Mouse (Mus musculus) liver, embryonic 11.5 days (tissue): ENCODE results near the gene Rpl37. TPM values are rescaled to one million over a fixed set of nuclear protein-coding genes. Genes with fewer than 3 reads are reported as not detected.
A peak's percentile ranks its signal among the peaks of the same experiment; 100 is the strongest.

Experiments used
- ATAC-seq: fragments of 200-750 bp; cut with Nextera tagmentation; replicated peaks from 2 replicates; pipeline ENCODE4 v1.8.0; 2017; ENCODE audit warnings: moderate number of reproducible peaks, mild to moderate bottlenecking, moderate TSS enrichment, moderate library complexity; ENCODE audit not compliant: low FRiP score
- DNase-seq: peaks from one replicate; pipeline ENCODE4 v3.0.0-alpha.2; 2017; ENCODE audit warnings: low spot score
- H3K27ac ChIP-seq: fragments of 300-500 bp; sonication (generic); 2 replicates; pipeline ENCODE4 v1.5.1; 2014; ENCODE audit warnings: mild to moderate bottlenecking, low read depth, low read length, control low read depth
- H3K27me3 ChIP-seq: fragments of 300-500 bp; sonication (generic); replicated peaks from 2 replicates; pipeline ENCODE4 v1.6.1; 2014; ENCODE audit warnings: low read length, mixed read lengths; ENCODE audit not compliant: control insufficient read depth, insufficient read depth
- H3K36me3 ChIP-seq: fragments of 300-500 bp; sonication (generic); 2 replicates; pipeline ENCODE4 v1.6.1; 2014; ENCODE audit warnings: mild to moderate bottlenecking, low read length, moderate library complexity, mixed read lengths; ENCODE audit not compliant: control insufficient read depth, insufficient read depth
- H3K4me1 ChIP-seq: fragments of 300-500 bp; sonication (generic); replicated peaks from 2 replicates; pipeline ENCODE4 v1.6.1; 2014; ENCODE audit warnings: low read length, mixed read lengths; ENCODE audit not compliant: control insufficient read depth, insufficient read depth
- H3K4me2 ChIP-seq: fragments of 300-500 bp; sonication (generic); 2 replicates; pipeline ENCODE4 v1.6.1; 2014; ENCODE audit warnings: mild to moderate bottlenecking, control low read depth, moderate library complexity
- H3K4me3 ChIP-seq: fragments of 300-500 bp; sonication (generic); 2 replicates; pipeline ENCODE4 v1.5.1; 2014; ENCODE audit warnings: low read depth, low read length, control low read depth
- H3K9ac ChIP-seq: fragments of 300-500 bp; sonication (generic); 2 replicates; pipeline ENCODE4 v1.6.1; 2014; ENCODE audit warnings: low read depth, low read length, control low read depth
- H3K9me3 ChIP-seq: fragments of 300-500 bp; sonication (generic); 2 replicates; pipeline ENCODE4 v1.6.1; 2016; ENCODE audit warnings: low read length, inconsistent platforms, mixed read lengths; ENCODE audit not compliant: control insufficient read depth
- WGBS: fragments of 180-500 bp; shearing (Covaris S2); extraction: QIAGEN DNeasy Blood & Tissue Kit; methylation state at CpG from one replicate; pipeline ENCODE4 v1.1.7; 2014; 5-methylcytosine and 5-hydroxymethylcytosine counted together
- polyA plus RNA-seq: library from polyadenylated mRNA; unstranded; fragments of >200 nt; fragmentation: Nextera tagmentation; extraction: Ambion mirVana; gene quantifications from 2 replicates; pipeline ENCODE4 v1.2.1, GENCODE M21; 2014

Rpl37 gene
- 728 and 826 TPM in 2 replicates for polyA plus RNA-seq

- peak; percentile 95 for ATAC-seq
- H3K9ac ChIP-seq: peak within 1 kb of the TSS; percentile 98
- under 1% methylated on average over 55 of the region's 55 CpGs for WGBS
- H3K9me3 ChIP-seq: no peaks in the 10 kb centered on the region
- no peaks in the 10 kb centered on the region for H3K27me3 ChIP-seq
- peak; percentile 99 for DNase-seq
- H3K27ac ChIP-seq: peak within 1 kb of the TSS; percentile 91
- H3K4me3 ChIP-seq: peak within 1 kb of the TSS; percentile 84
- H3K36me3 ChIP-seq: peaks cover 31% of the 10 kb centered on the region
- peak within 1 kb of the TSS; percentile 96 for H3K4me2 ChIP-seq
- H3K4me1 ChIP-seq: peaks cover 32% of the 10 kb centered on the region
Measured at GRCm38 (mm10) chr15:5116270-5117030, at the start of gene Rpl37. Gene Rpl37, plus strand, starts transcription at chr15:5116645.

GRCm38 (mm10) chr15:5068801-5069518 is 47.5 kb upstream of the Rpl37 start:
- no peak overlapping the region for H3K4me3 ChIP-seq

DNA sequence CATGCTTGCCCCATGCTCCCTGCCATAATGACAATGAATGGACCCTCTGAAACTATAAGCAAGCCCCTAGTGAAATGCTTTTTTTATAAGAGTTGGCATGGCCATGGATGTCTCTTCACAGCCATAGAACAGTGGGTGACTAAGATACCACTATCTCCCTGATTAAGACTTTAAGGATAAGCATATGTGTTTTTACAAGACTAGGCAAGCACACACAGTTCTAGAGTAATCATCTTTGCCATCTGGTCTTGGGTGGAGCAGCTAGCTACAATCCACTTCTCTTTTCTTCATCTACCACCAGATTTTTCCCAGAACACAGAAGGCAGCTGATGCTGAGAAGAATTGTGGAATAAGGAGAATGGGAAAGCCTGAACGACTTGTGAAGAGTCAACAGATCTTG is 35.2 kb upstream of the Rpl37 start:
- WGBS: 48% methylated on average over 1 of the region's 1 CpGs
- ATAC-seq (no peak), DNase-seq (no peak)
- Histone ChIP-seq H3K4me1 (no peaks in the 10 kb centered on the region), H3K36me3 (no peaks in the 10 kb centered on the region), H3K4me3 (no peak overlapping the region), H3K4me2 (no peak overlapping the region), H3K9me3 (no peaks in the 10 kb centered on the region), H3K27ac (no peak overlapping the region), H3K9ac (no peak overlapping the region), H3K27me3 (no peaks in the 10 kb centered on the region)

More at GRCm38 (mm10) chr15:5068801-5069518, 47.5 kb upstream of the Rpl37 start:
- no peak overlapping the region for H3K27ac ChIP-seq
- H3K9me3 ChIP-seq: no peaks in the 10 kb centered on the region
- no peaks in the 10 kb centered on the region for H3K27me3 ChIP-seq
- DNase-seq (no peak), ATAC-seq (no peak)
- WGBS: 57% methylated on average over 15 of the region's 15 CpGs
- H3K36me3 ChIP-seq: no peaks in the 10 kb centered on the region
- no peaks in the 10 kb centered on the region for H3K4me1 ChIP-seq
- no peak overlapping the region for H3K4me2 ChIP-seq
- no peak overlapping the region for H3K9ac ChIP-seq

GRCm38 (mm10) chr15:5086162-5086561 is 30.3 kb upstream of the Rpl37 start:
- H3K9me3 ChIP-seq: no peaks in the 10 kb centered on the region
- H3K27me3 ChIP-seq: no peaks in the 10 kb centered on the region
- H3K9ac ChIP-seq: no peak overlapping the region
- DNase-seq: no peak
- no peak for ATAC-seq
- no peak overlapping the region for H3K4me2 ChIP-seq
- H3K36me3 ChIP-seq: no peaks in the 10 kb centered on the region
- no peak overlapping the region for H3K4me3 ChIP-seq
- WGBS: 13% methylated on average over 2 of the region's 2 CpGs
- H3K27ac ChIP-seq: no peak overlapping the region
- no peaks in the 10 kb centered on the region for H3K4me1 ChIP-seq

- Histone ChIP-seq H3K36me3 (no peaks in the 10 kb centered on the region), H3K27me3 (no peaks in the 10 kb centered on the region), H3K4me3 (no peak overlapping the region), H3K9me3 (no peaks in the 10 kb centered on the region), H3K4me1 (no peaks in the 10 kb centered on the region), H3K27ac (no peak overlapping the region), H3K4me2 (no peak overlapping the region), H3K9ac (no peak overlapping the region)
- no peak for ATAC-seq
- no peak for DNase-seq
- 69% methylated on average over 7 of the region's 7 CpGs for WGBS
Measured at GRCm38 (mm10) chr15:5088850-5089608, 27.4 kb upstream of the Rpl37 start.

GRCm38 (mm10) chr15:5090131-5090530 is 26.3 kb upstream of the Rpl37 start:
- Histone ChIP-seq H3K4me2 (no peak overlapping the region), H3K9ac (no peak overlapping the region), H3K4me1 (no peaks in the 10 kb centered on the region), H3K27ac (no peak overlapping the region), H3K27me3 (no peaks in the 10 kb centered on the region), H3K9me3 (no peaks in the 10 kb centered on the region), H3K36me3 (no peaks in the 10 kb centered on the region), H3K4me3 (no peak overlapping the region)
- no peak for DNase-seq
- 88% methylated on average over 10 of the region's 10 CpGs for WGBS
- ATAC-seq: no peak

DNA sequence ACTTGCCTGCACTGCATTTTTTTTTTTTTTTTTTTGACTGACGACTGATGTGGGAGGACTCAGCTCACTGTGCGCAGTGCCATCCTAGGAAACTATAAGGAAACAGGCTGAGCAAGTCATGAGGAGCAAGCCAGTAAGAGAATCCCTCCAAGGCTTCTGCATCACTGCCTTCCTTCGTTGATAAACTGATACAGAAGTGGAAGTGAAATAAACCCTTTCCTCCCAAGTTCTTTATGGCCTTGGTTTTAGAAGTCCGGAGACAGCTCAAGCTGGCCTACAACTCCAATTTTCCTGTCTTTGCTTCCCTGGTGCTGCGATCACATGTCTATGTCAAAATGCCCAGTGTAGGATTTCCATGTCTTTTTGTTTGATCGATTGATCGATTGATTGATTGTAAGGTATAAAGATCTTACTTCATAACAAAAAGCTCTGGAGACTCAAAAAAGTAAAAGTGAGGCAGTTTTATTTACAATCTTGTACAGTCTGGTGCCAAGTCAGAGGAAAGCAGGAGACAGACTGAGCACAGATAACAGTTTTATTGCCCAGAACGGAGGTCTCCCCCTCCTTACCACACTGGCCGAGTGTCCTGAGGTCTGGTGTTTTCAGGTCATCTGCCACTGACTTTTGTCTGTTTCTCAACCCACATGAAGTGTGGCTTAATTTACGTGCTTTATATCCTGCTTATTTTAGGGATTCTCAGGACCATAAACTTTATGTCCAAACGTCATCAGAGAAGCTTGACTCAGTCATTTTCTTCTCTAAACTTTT is 20.7 kb upstream of the Rpl37 start:
- Histone ChIP-seq H3K27ac (no peak overlapping the region), H3K36me3 (no peaks in the 10 kb centered on the region), H3K9ac (no peak overlapping the region), H3K4me3 (no peak overlapping the region), H3K27me3 (no peaks in the 10 kb centered on the region), H3K4me2 (no peak overlapping the region), H3K4me1 (no peaks in the 10 kb centered on the region), H3K9me3 (no peaks in the 10 kb centered on the region)
- WGBS: 75% methylated on average over 11 of the region's 11 CpGs
- ATAC-seq: no peak
- no peak for DNase-seq

DNA sequence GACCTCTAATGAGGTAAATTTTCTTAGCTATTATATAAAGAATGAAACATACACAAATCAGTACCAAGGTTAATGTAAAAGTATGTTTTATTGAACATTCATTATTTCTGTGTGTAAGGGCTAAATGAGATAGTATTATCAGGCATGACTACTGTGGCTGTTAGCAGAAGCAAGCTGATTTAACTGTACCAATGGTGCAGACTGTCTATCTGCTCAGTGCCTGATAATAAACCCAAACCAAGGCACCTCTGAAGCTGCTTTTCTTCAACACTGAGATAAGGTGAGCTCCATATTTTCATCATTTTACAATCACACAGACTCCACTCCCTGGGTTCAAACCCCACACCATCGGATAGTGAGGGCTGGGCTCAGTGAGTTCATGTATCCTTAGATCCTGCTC is 19.1 kb upstream of the Rpl37 start:
- H3K4me2 ChIP-seq: no peak overlapping the region
- DNase-seq (no peak), ATAC-seq (peak; percentile 93)
- 57% methylated on average over 1 of the region's 1 CpGs for WGBS
- H3K9me3 ChIP-seq: no peaks in the 10 kb centered on the region
- H3K4me1 ChIP-seq: no peaks in the 10 kb centered on the region
- no peaks in the 10 kb centered on the region for H3K27me3 ChIP-seq
- no peak overlapping the region for H3K27ac ChIP-seq
- no peaks in the 10 kb centered on the region for H3K36me3 ChIP-seq
- H3K4me3 ChIP-seq: no peak overlapping the region
- no peak overlapping the region for H3K9ac ChIP-seq
